In the genomic region with DNA sequence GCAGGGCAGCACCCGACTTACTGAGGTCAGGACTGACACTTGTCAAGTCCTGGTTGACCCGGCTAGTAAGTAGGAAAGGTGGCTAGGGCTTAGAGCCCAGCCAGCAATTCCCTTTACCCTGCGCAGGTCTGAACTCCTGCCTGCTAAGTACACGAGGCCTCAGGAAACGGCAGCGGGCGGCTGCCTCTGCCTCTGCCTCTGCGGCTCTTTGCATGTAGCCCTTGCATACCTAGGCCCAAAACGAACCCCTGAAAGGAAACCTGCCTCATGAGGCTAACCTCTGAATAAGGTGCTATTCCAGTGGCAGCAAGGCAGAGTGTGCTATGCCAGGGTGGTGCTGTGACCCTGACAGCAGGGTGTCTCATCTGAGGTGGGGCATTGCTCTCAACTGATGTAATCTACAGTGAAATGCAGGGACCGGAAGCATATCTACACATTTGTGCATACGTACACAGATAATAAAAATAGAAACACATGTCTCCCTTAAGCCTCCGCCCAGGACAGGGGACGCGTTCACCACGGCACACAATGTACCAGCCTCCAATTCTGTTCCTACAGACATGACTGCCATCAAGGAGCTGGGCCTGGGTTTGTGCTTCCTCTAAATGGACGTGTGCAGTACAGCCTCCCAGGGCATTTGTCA, we compare ENCODE assay signal across 8 mouse cellular contexts. TPM values are rescaled to one million over a fixed set of nuclear protein-coding genes. Genes with fewer than 3 reads are reported as not detected.
DNase-seq lines count a peak whose midpoint lies in the region; ATAC-seq and TF ChIP-seq lines count a peak whose summit lies in the region.

No protein-coding gene starts in this region.

- WGBS in heart, adult 2 months, result 37% methylated on average over 16 of the region's 16 CpGs
- 36% methylated on average over 16 of the region's 16 CpGs for WGBS in hindbrain, embryonic 14.5 days
- 60% methylated on average over 16 of the region's 16 CpGs for WGBS in midbrain, embryonic 10.5 days

- no peaks in the 10 kb centered on the region for H3K9me3 ChIP-seq in hindbrain, embryonic 14.5 days (ENCODE audit: control insufficient read depth, low read length)
- no peaks in the 10 kb centered on the region for H3K9me3 ChIP-seq in midbrain, embryonic 10.5 days (replicated peaks)

- H3K4me2 ChIP-seq in hindbrain, embryonic 14.5 days (replicated peaks), result peak overlapping the region; percentile 33

- H3K27ac ChIP-seq in heart, adult 2 months, result peak overlapping the region; percentile 41; the same call in 1 of the 2 replicates
- H3K27ac ChIP-seq in bone marrow macrophage, adult 2 months (ENCODE audit: insufficient read depth, low read depth, low read length), result peak overlapping the region; percentile 88
- peak overlapping the region; percentile 91 for H3K27ac ChIP-seq in hindbrain, embryonic 14.5 days
- peak overlapping the region; percentile 86 for H3K27ac ChIP-seq in midbrain, embryonic 10.5 days (replicated peaks)

- no peaks in the 10 kb centered on the region for H3K27me3 ChIP-seq in heart, adult 2 months (ENCODE audit: control insufficient read depth, insufficient read depth, low read length)
- H3K27me3 ChIP-seq in hindbrain, embryonic 14.5 days (ENCODE audit: control insufficient read depth, insufficient read depth, low read length), result no peaks in the 10 kb centered on the region
- H3K27me3 ChIP-seq in midbrain, embryonic 10.5 days (ENCODE audit: low read depth, poor library complexity, severe bottlenecking), result peaks cover 80% of the 10 kb centered on the region

- H3K4me3 ChIP-seq in heart, adult 2 months, result no peak overlapping the region
- peak overlapping the region; percentile 14; the same call in 1 of the 2 replicates for H3K4me3 ChIP-seq in bone marrow macrophage, adult 2 months (ENCODE audit: insufficient read depth, low read length)
- H3K4me3 ChIP-seq in hindbrain, embryonic 14.5 days (replicated peaks; ENCODE audit: low read length), result no peak overlapping the region
- peak overlapping the region; percentile 41 for H3K4me3 ChIP-seq in midbrain, embryonic 10.5 days

- no peak overlapping the region; the same call in 1 of the 2 replicates for H3K9ac ChIP-seq in heart, adult 2 months (ENCODE audit: low read depth, low read length)
- H3K9ac ChIP-seq in hindbrain, embryonic 14.5 days, result peak overlapping the region; percentile 49

- TF ChIP-seq CTCF in heart, adult 2 months (IDR thresholded peaks at IDR 0.05), result no peak
- TF ChIP-seq CTCF in bone marrow macrophage, adult 2 months (IDR thresholded peaks at IDR 0.05; ENCODE audit: low read depth, low read length), result no peak

- no peak for TF ChIP-seq POLR2A in heart, adult 2 months (IDR thresholded peaks at IDR 0.05; ENCODE audit: insufficient read depth, low read depth, low read length)
- TF ChIP-seq POLR2A in bone marrow macrophage, adult 2 months (IDR thresholded peaks at IDR 0.05; ENCODE audit: borderline replicate concordance, low read depth, low read length), result no peak

- TF ChIP-seq EP300 in heart, adult 2 months (IDR thresholded peaks at IDR 0.05; ENCODE audit: insufficient read depth, low read depth, low read length), result no peak

- H3K79me2 ChIP-seq in heart, adult 2 months (replicated peaks; ENCODE audit: control insufficient read depth, insufficient read depth, low read length), result no peaks in the 10 kb centered on the region

- intact Hi-C loops in heart, adult 2 months (cut with DNase I), result no loop called here

- peaks cover 47% of the 10 kb centered on the region for H3K4me1 ChIP-seq in heart, adult 2 months (ENCODE audit: control insufficient read depth, insufficient read depth, low read length)
- peaks cover 50% of the 10 kb centered on the region for H3K4me1 ChIP-seq in bone marrow macrophage, adult 2 months (ENCODE audit: control insufficient read depth, insufficient read depth, low read length)
- H3K4me1 ChIP-seq in hindbrain, embryonic 14.5 days (replicated peaks; ENCODE audit: control insufficient read depth, insufficient read depth, low read length), result peaks cover 42% of the 10 kb centered on the region
- peaks cover 97% of the 10 kb centered on the region for H3K4me1 ChIP-seq in midbrain, embryonic 10.5 days

- no peak for ATAC-seq in hindbrain, embryonic 14.5 days (ENCODE audit: low FRiP score)

- no peak for DNase-seq in heart, adult 2 months
- DNase-seq in heart, adult 18-20 months, result no peak
- no peak for DNase-seq in hindbrain, embryonic 14.5 days (ENCODE audit: low spot score)
- no peak for DNase-seq in midbrain, embryonic 10.5 days (ENCODE audit: low spot score)
- no peak for DNase-seq in right cerebral cortex, adult 2 months (ENCODE audit: low spot score in 2 of 2)
- no peak for DNase-seq in gastrocnemius, postnatal 25 days
- DNase-seq in right cerebral cortex, postnatal 4 days, result no peak

- H3K36me3 ChIP-seq in heart, adult 2 months (ENCODE audit: control insufficient read depth, insufficient read depth, low read length), result no peaks in the 10 kb centered on the region
- peaks cover 29% of the 10 kb centered on the region for H3K36me3 ChIP-seq in hindbrain, embryonic 14.5 days (replicated peaks; ENCODE audit: control insufficient read depth, insufficient read depth)
- peaks cover 39% of the 10 kb centered on the region for H3K36me3 ChIP-seq in midbrain, embryonic 10.5 days

RNA-seq across cellular contexts. Expression of gene Elmo2, which starts 8.5 kb away (rescaled TPM):
- total RNA-seq in heart, adult 2 months (2021), result 10 to 100 TPM; 13.9 to 14.8 TPM
- 36.3 and 39.0 TPM in 2 replicates for polyA plus RNA-seq in heart, adult 2 months (2012; rRNA removed)
- 10 to 100 TPM; 14.8 to 21.1 TPM for total RNA-seq in heart, adult 18-20 months (2021)
- polyA plus RNA-seq in bone marrow macrophage, adult 2 months (2012; ENCODE audit: insufficient read depth, insufficient read length, missing spikeins), result 54.6 and 61.0 TPM in 2 replicates
- 99.7 and 100 TPM in 2 replicates for polyA plus RNA-seq in hindbrain, embryonic 14.5 days (2014; fragmentation: Nextera tagmentation; extraction: Ambion mirVana)
- 81.7 and 90.0 TPM in 2 replicates for polyA plus RNA-seq in midbrain, embryonic 10.5 days (2016; fragmentation: Nextera tagmentation; extraction: Ambion mirVana)
- 10 to 100 TPM; 12.7 to 13.4 TPM for total RNA-seq in gastrocnemius, postnatal 25 days (2021)

RNA-seq across cellular contexts. Expression of gene Slc35c2, which starts 30.1 kb away (rescaled TPM):
- 10 to 100 TPM; 15.9 to 18.1 TPM for total RNA-seq in heart, adult 2 months (2021)
- polyA plus RNA-seq in heart, adult 2 months (2012; rRNA removed), result 43.6 and 46.4 TPM in 2 replicates
- 10 to 100 TPM; 16.3 to 18.0 TPM for total RNA-seq in heart, adult 18-20 months (2021)
- 44.6 and 49.8 TPM in 2 replicates for polyA plus RNA-seq in bone marrow macrophage, adult 2 months (2012; ENCODE audit: insufficient read depth, insufficient read length, missing spikeins)
- polyA plus RNA-seq in hindbrain, embryonic 14.5 days (2014; fragmentation: Nextera tagmentation; extraction: Ambion mirVana), result 60.1 and 60.8 TPM in 2 replicates
- polyA plus RNA-seq in midbrain, embryonic 10.5 days (2016; fragmentation: Nextera tagmentation; extraction: Ambion mirVana), result 72.8 and 73.0 TPM in 2 replicates
- total RNA-seq in gastrocnemius, postnatal 25 days (2021), result 10 to 100 TPM; 16.0 to 17.0 TPM

RNA-seq across cellular contexts. Expression of gene Zfp663, which starts 50.8 kb away (rescaled TPM):
- not detected for total RNA-seq in heart, adult 2 months (2021)
- not detected in 2 replicates for polyA plus RNA-seq in heart, adult 2 months (2012; rRNA removed)
- not detected for total RNA-seq in heart, adult 18-20 months (2021)
- polyA plus RNA-seq in bone marrow macrophage, adult 2 months (2012; ENCODE audit: insufficient read depth, insufficient read length, missing spikeins), result not detected in 2 replicates
- polyA plus RNA-seq in hindbrain, embryonic 14.5 days (2014; fragmentation: Nextera tagmentation; extraction: Ambion mirVana), result 6.2 and 6.3 TPM in 2 replicates
- polyA plus RNA-seq in midbrain, embryonic 10.5 days (2016; fragmentation: Nextera tagmentation; extraction: Ambion mirVana), result 6.0 and 7.2 TPM in 2 replicates
- total RNA-seq in gastrocnemius, postnatal 25 days (2021), result not detected

Comparison
In these comparisons a context has a peak if more than half of its experiments do, and no peak if none do; other contexts are left out.
1. H3K27ac ChIP-seq: peak in every context shown above with its lines; median percentile 91 in hindbrain, embryonic 14.5 days; 88 in bone marrow macrophage, adult 2 months; 86 in midbrain, embryonic 10.5 days; 41 in heart, adult 2 months.
2. H3K4me3 ChIP-seq: peak in bone marrow macrophage, adult 2 months (single experiment) and midbrain, embryonic 10.5 days (single experiment); none in heart, adult 2 months (single experiment) and hindbrain, embryonic 14.5 days (single experiment).